Mouse (Mus musculus): ENCODE data around the gene Gm20908.
"Not testable (repeated sequence)": the region's sequence is repeated elsewhere in the genome, so short reads cannot be mapped to it uniquely, and the experiment has no call there.

Gm20908 gene

DNA sequence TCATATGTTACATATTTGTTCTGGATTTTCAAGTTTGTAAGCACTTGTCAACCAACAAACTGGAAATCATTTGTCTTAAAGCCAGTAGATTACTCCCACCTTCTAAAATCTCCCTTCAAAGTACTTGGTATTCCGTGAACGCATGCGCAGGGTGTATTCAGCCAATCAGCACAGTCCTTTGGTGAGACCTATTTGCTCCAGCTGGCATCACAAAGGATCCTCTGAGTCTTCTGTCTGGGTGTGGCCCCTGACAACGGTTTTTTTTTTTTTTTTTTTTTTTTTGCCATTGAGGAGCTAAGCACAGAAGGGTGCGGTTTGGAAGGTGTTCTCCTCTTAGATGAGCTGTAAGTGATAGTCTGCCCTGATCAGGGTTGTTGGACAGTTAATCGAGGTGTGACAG, at the start of gene Gm20908:
Gm20908 (plus strand) TSS at position 301 of the 400 bp plus-strand sequence.
- DNase-seq (ENCODE audit: low spot score in 2 of 2) = not testable (repeated sequence)

Data from spleen, postnatal 36 days (tissue).